Comparison of ENCODE assay signal across 8 mouse cellular contexts in genomic region chr4:149425801-149426292, GRCm38 (mm10). TPM values are rescaled to one million over a fixed set of nuclear protein-coding genes. Genes with fewer than 3 reads are reported as not detected.
DNase-seq lines count a peak whose midpoint lies in the region; ATAC-seq and TF ChIP-seq lines count a peak whose summit lies in the region.

No protein-coding gene starts in this region.

- ATAC-seq in limb, embryonic 13.5 days (ENCODE audit: low FRiP score, low read depth), result peak; percentile 76
- peak; percentile 79 for ATAC-seq in midbrain, embryonic 15.5 days (replicated peaks)

- H3K36me3 ChIP-seq in kidney, adult 2 months (ENCODE audit: control insufficient read depth, insufficient read depth, low read length), result no peaks in the 10 kb centered on the region
- H3K36me3 ChIP-seq in ES-E14 (ENCODE audit: control insufficient read depth, insufficient read depth, low read length, poor library complexity, severe bottlenecking), result no peaks in the 10 kb centered on the region; the same call in 1 of the 2 replicates
- no peaks in the 10 kb centered on the region for H3K36me3 ChIP-seq in limb, embryonic 13.5 days
- H3K36me3 ChIP-seq in midbrain, embryonic 15.5 days (replicated peaks), result no peaks in the 10 kb centered on the region

- WGBS in kidney, adult 2 months, result under 1% methylated on average over 35 of the region's 35 CpGs
- under 1% methylated on average over 35 of the region's 35 CpGs for WGBS in limb, embryonic 13.5 days
- WGBS in midbrain, embryonic 15.5 days, result under 1% methylated on average over 35 of the region's 35 CpGs

- TF ChIP-seq CTCF in kidney, adult 2 months (conservative IDR thresholded peaks at IDR 0.05; ENCODE audit: insufficient read depth, insufficient read length, low read depth, low read length), result no peak

- H3K4me3 ChIP-seq in kidney, adult 2 months (ENCODE audit: insufficient read depth, low read depth, low read length), result peak overlapping the region; percentile 90
- H3K4me3 ChIP-seq in ES-E14 (ENCODE audit: insufficient read depth in 1 of 2, low read depth in 1 of 2, low read length in 2 of 2, poor library complexity in 1 of 2, severe bottlenecking in 1 of 2), result peak overlapping the region; percentile 72 to 99
- H3K4me3 ChIP-seq in limb, embryonic 13.5 days, result peak overlapping the region; percentile 83
- H3K4me3 ChIP-seq in midbrain, embryonic 15.5 days, result peak overlapping the region; percentile 87

- H3K27ac ChIP-seq in kidney, adult 2 months (ENCODE audit: insufficient read depth, low read depth, low read length), result peak overlapping the region; percentile 94
- peak overlapping the region; percentile 97 for H3K27ac ChIP-seq in ES-E14 (ENCODE audit: insufficient read depth, low read depth, low read length, poor library complexity, severe bottlenecking)
- peak overlapping the region; percentile 98 for H3K27ac ChIP-seq in limb, embryonic 13.5 days
- peak overlapping the region; percentile 99 for H3K27ac ChIP-seq in midbrain, embryonic 15.5 days

- no peaks in the 10 kb centered on the region for H3K9me3 ChIP-seq in ES-E14 (ENCODE audit: control insufficient read depth, insufficient read depth, low read depth, low read length)
- H3K9me3 ChIP-seq in limb, embryonic 13.5 days, result no peaks in the 10 kb centered on the region
- no peaks in the 10 kb centered on the region for H3K9me3 ChIP-seq in midbrain, embryonic 15.5 days

- H3K9ac ChIP-seq in ES-E14 (ENCODE audit: insufficient read depth, low read depth, low read length, poor library complexity, severe bottlenecking), result peak overlapping the region; percentile 98
- H3K9ac ChIP-seq in limb, embryonic 13.5 days, result peak overlapping the region; percentile 92
- peak overlapping the region; percentile 86 for H3K9ac ChIP-seq in midbrain, embryonic 15.5 days

- H3K4me2 ChIP-seq in limb, embryonic 13.5 days (replicated peaks), result peak overlapping the region; percentile 74
- H3K4me2 ChIP-seq in midbrain, embryonic 15.5 days, result peak overlapping the region; percentile 76

- no peak for TF ChIP-seq POLR2A in kidney, adult 2 months (IDR thresholded peaks at IDR 0.05; ENCODE audit: low read depth, low read length)

- no peaks in the 10 kb centered on the region for H3K27me3 ChIP-seq in kidney, adult 2 months (replicated peaks; ENCODE audit: control insufficient read depth, insufficient read depth, low read length)
- H3K27me3 ChIP-seq in limb, embryonic 13.5 days, result no peaks in the 10 kb centered on the region
- no peaks in the 10 kb centered on the region for H3K27me3 ChIP-seq in midbrain, embryonic 15.5 days (replicated peaks)

- H3K4me1 ChIP-seq in kidney, adult 2 months (ENCODE audit: control insufficient read depth, insufficient read depth, low read length), result peaks cover 20% of the 10 kb centered on the region
- H3K4me1 ChIP-seq in ES-E14 (ENCODE audit: control insufficient read depth in 2 of 2, insufficient read depth in 2 of 2, low read length in 2 of 2, poor library complexity in 1 of 2), result peaks cover 5% of the 10 kb centered on the region in 2 experiments; a peak in 3 of 4 replicates
- H3K4me1 ChIP-seq in limb, embryonic 13.5 days, result peaks cover 14% of the 10 kb centered on the region
- peaks cover 28% of the 10 kb centered on the region for H3K4me1 ChIP-seq in midbrain, embryonic 15.5 days

- peak; percentile 48 for DNase-seq in kidney, adult 2 months
- no peak for DNase-seq in kidney, adult 11 months
- no peak for DNase-seq in ES-E14 (ENCODE audit: low read depth, low spot score)
- peak; percentile 65 to 72 for DNase-seq in cerebellum, postnatal 14 days
- peak; percentile 19 for DNase-seq in heart, postnatal 4 days
- no peak for DNase-seq in gastrocnemius, postnatal 25 days

- in situ Hi-C loops in ES-E14 (cut with MboI; ENCODE audit: low sequenced_read_pairs in 2 of 2, unreplicated experiment in 2 of 2), result no loop called here

TF ChIP-seq in ES-E14, 5 proteins besides CTCF, POLR2A, EP300 and RAD21:
- no peak for TF ChIP-seq MAFK (IDR thresholded peaks at IDR 0.05; ENCODE audit: insufficient read depth, low read depth, low read length)
- TF ChIP-seq ZNF384 (IDR thresholded peaks at IDR 0.05; ENCODE audit: low read depth, low read length), result no peak
- TF ChIP-seq HCFC1 (IDR thresholded peaks at IDR 0.05; ENCODE audit: borderline replicate concordance, insufficient read depth, low read length), result no peak
- no peak for TF ChIP-seq CHD2 (IDR thresholded peaks at IDR 0.05; ENCODE audit: low read depth, low read length)
- no peak for TF ChIP-seq ZC3H11A (IDR thresholded peaks at IDR 0.05; ENCODE audit: borderline replicate concordance, low read depth, low read length)

RNA-seq across cellular contexts. Expression of gene Ube4b, which starts 0.7 kb away (rescaled TPM):
- 49.5 and 56.5 TPM in 2 replicates for polyA plus RNA-seq in kidney, adult 2 months (2012; rRNA removed)
- total RNA-seq in ES-E14 (2012; rRNA removed), result 72.4 and 78.9 TPM in 2 replicates
- 10 to 100 TPM; 59.9 to 61.8 TPM for total RNA-seq in heart, postnatal 4 days (2021)
- 47.5 and 53.9 TPM in 2 replicates for polyA plus RNA-seq in limb, embryonic 13.5 days (2015; fragmentation: Nextera tagmentation; extraction: Ambion mirVana)
- polyA plus RNA-seq in midbrain, embryonic 15.5 days (2015; fragmentation: Nextera tagmentation; extraction: Ambion mirVana), result 58.7 and 64.5 TPM in 2 replicates
- 10 to 100 TPM; 32.2 to 36.3 TPM for total RNA-seq in gastrocnemius, postnatal 25 days (2021)

RNA-seq across cellular contexts. Expression of gene Rbp7, which starts 28.9 kb away (rescaled TPM):
- 2.0 and 2.9 TPM in 2 replicates for polyA plus RNA-seq in kidney, adult 2 months (2012; rRNA removed)
- total RNA-seq in ES-E14 (2012; rRNA removed), result 1.4 and 2.7 TPM in 2 replicates
- 10 to 100 TPM; 38.9 to 39.6 TPM for total RNA-seq in heart, postnatal 4 days (2021)
- polyA plus RNA-seq in limb, embryonic 13.5 days (2015; fragmentation: Nextera tagmentation; extraction: Ambion mirVana), result 0.37 and 0.41 TPM in 2 replicates
- polyA plus RNA-seq in midbrain, embryonic 15.5 days (2015; fragmentation: Nextera tagmentation; extraction: Ambion mirVana), result 0.99 TPM in 1 of 2 replicates, not detected in the other
- 10 to 100 TPM; 17.5 to 23.0 TPM for total RNA-seq in gastrocnemius, postnatal 25 days (2021)

RNA-seq across cellular contexts. Expression of gene Tmem274, which starts 51.3 kb away (rescaled TPM):
- polyA plus RNA-seq in kidney, adult 2 months (2012; rRNA removed), result 0.18 TPM in 1 of 2 replicates, not detected in the other
- not detected in 2 replicates for total RNA-seq in ES-E14 (2012; rRNA removed)
- total RNA-seq in heart, postnatal 4 days (2021), result not detected
- 0.55 and 0.99 TPM in 2 replicates for polyA plus RNA-seq in limb, embryonic 13.5 days (2015; fragmentation: Nextera tagmentation; extraction: Ambion mirVana)
- not detected in 2 replicates for polyA plus RNA-seq in midbrain, embryonic 15.5 days (2015; fragmentation: Nextera tagmentation; extraction: Ambion mirVana)
- not detected for total RNA-seq in gastrocnemius, postnatal 25 days (2021)

RNA-seq across cellular contexts. Expression of gene Nmnat1, which starts 59.2 kb away (rescaled TPM):
- polyA plus RNA-seq in kidney, adult 2 months (2012; rRNA removed), result 17.9 and 21.9 TPM in 2 replicates
- total RNA-seq in ES-E14 (2012; rRNA removed), result 8.5 and 11.0 TPM in 2 replicates
- total RNA-seq in heart, postnatal 4 days (2021), result 10 to 100 TPM; 12.7 to 14.8 TPM
- polyA plus RNA-seq in limb, embryonic 13.5 days (2015; fragmentation: Nextera tagmentation; extraction: Ambion mirVana), result 10.5 and 12.4 TPM in 2 replicates
- polyA plus RNA-seq in midbrain, embryonic 15.5 days (2015; fragmentation: Nextera tagmentation; extraction: Ambion mirVana), result 7.2 and 7.9 TPM in 2 replicates
- 10 to 100 TPM; 22.8 to 23.4 TPM for total RNA-seq in gastrocnemius, postnatal 25 days (2021)

RNA-seq across cellular contexts. Expression of gene Lzic, which starts 59.2 kb away (rescaled TPM):
- polyA plus RNA-seq in kidney, adult 2 months (2012; rRNA removed), result 7.7 and 8.6 TPM in 2 replicates
- 27.0 and 29.1 TPM in 2 replicates for total RNA-seq in ES-E14 (2012; rRNA removed)
- 10 to 100 TPM; 43.4 to 46.8 TPM for total RNA-seq in heart, postnatal 4 days (2021)
- 55.8 and 62.5 TPM in 2 replicates for polyA plus RNA-seq in limb, embryonic 13.5 days (2015; fragmentation: Nextera tagmentation; extraction: Ambion mirVana)
- polyA plus RNA-seq in midbrain, embryonic 15.5 days (2015; fragmentation: Nextera tagmentation; extraction: Ambion mirVana), result 36.6 and 39.9 TPM in 2 replicates
- 10 to 100 TPM; 12.5 to 13.0 TPM for total RNA-seq in gastrocnemius, postnatal 25 days (2021)

Comparison
In these comparisons a context has a peak if more than half of its experiments do, and no peak if none do; other contexts are left out.
1. DNase-seq: peak in kidney, adult 2 months (single experiment), cerebellum, postnatal 14 days (2 of 2) and heart, postnatal 4 days (single experiment); none in kidney, adult 11 months (single experiment), ES-E14 (single experiment) and gastrocnemius, postnatal 25 days (single experiment).
2. Peak in every context shown above with its lines, with median percentiles within 50 percentile points of each other: H3K27ac ChIP-seq, H3K4me3 ChIP-seq and H3K9ac ChIP-seq.